Mouse (Mus musculus) B cell, adult 2 months (primary cell): Measurements from ENCODE around the gene Lin7a.

Experiments used
- DNase-seq, 2 experiments: peaks; one replicate each; pipeline ENCODE4 v3.0.0; 2022

Gene Lin7a

GRCm38 (mm10) chr10:107252503-107252815, 19.0 kb upstream of the Lin7a start:
- DNase-seq, result no peak

GRCm38 (mm10) chr10:107253191-107253965, 18.1 kb upstream of the Lin7a start:
- DNase-seq, result no peak

GRCm38 (mm10) chr10:107254656-107255055, 16.8 kb upstream of the Lin7a start:
- DNase-seq, result no peak

- no peak for DNase-seq
Measured at GRCm38 (mm10) chr10:107255351-107256050, 16.0 kb upstream of the Lin7a start.

GRCm38 (mm10) chr10:107256451-107256960, 15.0 kb upstream of the Lin7a start:
- no peak for DNase-seq

GRCm38 (mm10) chr10:107260428-107260827, 11.1 kb upstream of the Lin7a start:
- no peak for DNase-seq

GRCm38 (mm10) chr10:107272131-107272803, 781 bp downstream of the Lin7a start:
- no peak for DNase-seq

- DNase-seq, result no peak
Measured at GRCm38 (mm10) chr10:107272804-107273145, 1.3 kb downstream of the Lin7a start.

- no peak for DNase-seq
Measured at GRCm38 (mm10) chr10:107273848-107274247, 2.4 kb downstream of the Lin7a start.

- DNase-seq, result no peak
Measured at GRCm38 (mm10) chr10:107274785-107275184, 3.3 kb downstream of the Lin7a start.

- DNase-seq, result no peak
Measured at GRCm38 (mm10) chr10:107276647-107277046, 5.2 kb downstream of the Lin7a start.

GRCm38 (mm10) chr10:107293934-107294664, 22.6 kb downstream of the Lin7a start:
- DNase-seq, result no peak

GRCm38 (mm10) chr10:107300587-107301248, 29.2 kb downstream of the Lin7a start:
- DNase-seq, result no peak

GRCm38 (mm10) chr10:107310964-107311490, 39.5 kb downstream of the Lin7a start:
- DNase-seq, result no peak

GRCm38 (mm10) chr10:107312609-107313008, 41.1 kb downstream of the Lin7a start:
- DNase-seq, result no peak

GRCm38 (mm10) chr10:107313395-107313794, 41.9 kb downstream of the Lin7a start:
- DNase-seq, result no peak

- DNase-seq, result no peak
Measured at GRCm38 (mm10) chr10:107315251-107315650, 43.8 kb downstream of the Lin7a start.

GRCm38 (mm10) chr10:107315681-107316080, 44.2 kb downstream of the Lin7a start:
- no peak for DNase-seq

- DNase-seq, result no peak
Measured at GRCm38 (mm10) chr10:107316100-107316499, 44.6 kb downstream of the Lin7a start.

GRCm38 (mm10) chr10:107319648-107320047, 48.2 kb downstream of the Lin7a start:
- no peak for DNase-seq

GRCm38 (mm10) chr10:107323865-107324264, 52.4 kb downstream of the Lin7a start:
- DNase-seq, result no peak

GRCm38 (mm10) chr10:107325558-107325957, 54.1 kb downstream of the Lin7a start:
- no peak for DNase-seq
